Mouse (Mus musculus) layer of hippocampus, adult 2 months (tissue): ENCODE results near the gene Eef2. TPM values are rescaled to one million over a fixed set of nuclear protein-coding genes. Genes with fewer than 3 reads are reported as not detected.
"Not testable (repeated sequence)": the region's sequence is repeated elsewhere in the genome, so short reads cannot be mapped to it uniquely, and the experiment has no call there.

Experiments
- DNase-seq, 2 experiments: peaks; one replicate each; pipeline ENCODE4 v3.0.0; 2022; ENCODE audit warnings: low spot score in 2 of 2
- H3K27ac ChIP-seq: fragments of 200-600 bp; 2 replicates; pipeline ENCODE4 v1.8.1; 2022
- H3K4me3 ChIP-seq: fragments of 200-600 bp; 2 replicates; pipeline ENCODE4 v1.8.1; 2022; ENCODE audit warnings: mild to moderate bottlenecking
- CTCF ChIP-seq: fragments of 200-600 bp; conservative IDR thresholded peaks from 2 replicates; pipeline ENCODE4 v1.8.1; 2022; ENCODE audit warnings: antibody characterized with exemption, mild to moderate bottlenecking, moderate library complexity
- total RNA-seq, 2 experiments: library from RNA; stranded (reverse); gene quantifications; 2 replicates each; pipeline ENCODE4 v1.2.3; 2021

Eef2 gene
- total RNA-seq, 2 experiments from 2014 or later: 907 to 909 TPM

DNA sequence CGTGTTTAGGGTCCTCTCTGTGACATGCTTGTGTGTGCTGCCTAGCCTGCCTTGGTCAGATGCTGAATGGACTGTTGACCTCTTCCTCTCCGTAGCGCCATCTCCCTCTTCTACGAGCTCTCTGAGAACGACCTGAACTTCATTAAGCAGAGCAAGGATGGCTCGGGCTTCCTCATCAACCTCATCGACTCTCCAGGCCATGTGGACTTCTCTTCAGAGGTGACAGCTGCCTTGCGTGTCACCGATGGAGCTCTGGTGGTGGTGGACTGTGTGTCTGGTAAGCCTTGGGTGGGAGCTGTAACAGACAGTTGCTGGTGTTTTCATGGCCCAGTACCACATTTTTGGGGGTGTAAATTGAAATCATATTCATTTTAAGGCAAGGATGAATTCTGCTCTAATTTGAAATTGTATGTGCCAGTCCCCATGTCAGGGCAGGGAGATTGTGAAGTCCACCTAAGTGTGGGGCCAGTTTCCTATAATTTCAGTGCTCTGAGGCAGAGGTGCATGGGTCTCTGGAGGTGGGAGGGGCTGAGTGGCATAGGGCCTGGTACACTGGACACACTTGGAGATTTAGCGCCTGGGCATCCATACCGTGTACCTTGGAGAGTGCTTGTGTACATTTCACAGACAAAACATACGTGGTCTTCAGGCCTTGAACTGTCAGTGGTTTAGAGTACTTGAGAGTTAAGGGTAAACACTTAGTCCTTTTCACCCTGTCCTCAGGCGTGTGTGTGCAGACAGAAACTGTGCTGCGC is 1.7 kb downstream of the Eef2 start:
- TF ChIP-seq CTCF: no peak
- peak overlapping the region; percentile 86 for H3K4me3 ChIP-seq
- DNase-seq: no peak
- H3K27ac ChIP-seq: peak overlapping the region; percentile 97

DNA sequence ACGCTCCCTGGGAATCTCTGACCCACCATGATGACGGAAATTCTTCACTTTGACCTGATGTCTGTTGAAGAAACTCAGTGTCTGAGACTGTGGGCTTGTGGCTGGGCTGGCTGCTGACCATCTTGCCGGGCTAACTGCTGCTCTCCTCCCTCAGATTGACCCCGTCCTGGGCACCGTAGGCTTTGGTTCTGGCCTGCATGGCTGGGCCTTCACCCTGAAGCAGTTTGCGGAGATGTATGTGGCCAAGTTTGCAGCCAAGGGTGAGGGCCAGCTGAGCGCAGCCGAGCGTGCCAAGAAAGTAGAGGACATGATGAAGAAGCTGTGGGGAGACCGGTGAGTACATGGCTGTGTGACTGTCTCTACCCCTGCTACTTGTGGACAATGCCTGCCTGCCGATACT is 2.5 kb downstream of the Eef2 start:
- TF ChIP-seq CTCF: no peak
- Histone ChIP-seq H3K27ac (no peak overlapping the region), H3K4me3 (no peak overlapping the region)

DNA sequence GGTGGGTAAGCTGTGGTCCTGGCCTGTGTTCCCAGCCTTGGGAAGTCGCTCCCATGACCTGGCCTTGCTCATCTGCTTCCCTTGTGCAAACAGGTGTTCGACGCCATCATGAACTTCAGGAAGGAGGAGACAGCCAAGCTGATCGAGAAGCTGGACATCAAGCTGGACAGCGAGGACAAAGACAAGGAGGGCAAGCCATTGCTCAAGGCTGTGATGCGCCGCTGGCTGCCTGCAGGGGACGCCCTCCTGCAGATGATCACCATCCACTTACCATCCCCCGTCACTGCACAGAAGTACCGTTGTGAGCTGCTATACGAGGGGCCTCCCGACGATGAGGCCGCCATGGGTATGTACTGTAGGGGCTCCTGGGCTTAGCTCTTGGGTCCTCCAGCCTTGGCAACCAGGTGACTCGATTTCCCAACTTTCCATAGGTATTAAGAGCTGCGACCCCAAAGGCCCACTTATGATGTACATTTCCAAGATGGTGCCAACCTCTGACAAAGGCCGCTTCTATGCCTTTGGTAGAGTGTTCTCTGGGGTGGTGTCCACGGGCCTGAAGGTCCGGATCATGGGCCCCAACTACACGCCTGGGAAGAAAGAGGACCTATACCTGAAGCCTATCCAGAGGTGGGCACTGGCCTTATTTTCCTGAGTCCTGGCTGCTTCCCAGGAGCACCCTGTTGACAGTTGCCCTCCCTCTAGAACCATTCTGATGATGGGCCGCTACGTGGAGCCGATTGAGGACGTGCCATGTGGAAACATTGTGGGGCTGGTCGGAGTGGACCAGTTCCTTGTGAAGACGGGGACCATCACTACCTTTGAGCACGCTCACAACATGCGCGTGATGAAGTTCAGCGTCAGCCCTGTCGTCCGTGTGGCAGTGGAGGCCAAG is 3.3 kb downstream of the Eef2 start:
- Histone ChIP-seq H3K27ac (no peak overlapping the region), H3K4me3 (no peak overlapping the region)
- TF ChIP-seq CTCF: peak; percentile 27; the same call in 1 of the 2 replicates
- no peak for DNase-seq

More for the DNA sequence above, 2.5 kb downstream of the Eef2 start:
- DNase-seq: no peak

GRCm38 (mm10) chr10:81180946-81181345 is 4.5 kb downstream of the Eef2 start:
- H3K27ac ChIP-seq: no peak overlapping the region
- TF ChIP-seq CTCF: no peak
- no peak for DNase-seq
- no peak overlapping the region for H3K4me3 ChIP-seq

GRCm38 (mm10) chr10:81181860-81182259 is 5.4 kb downstream of the Eef2 start:
- not testable (repeated sequence) for H3K27ac ChIP-seq, DNase-seq, H3K4me3 ChIP-seq

GRCm38 (mm10) chr10:81182336-81183333 is 6.2 kb downstream of the Eef2 start, which contains the start of gene Dapk3:
Dapk3 (plus strand) TSS chr10:81183005.
- TF ChIP-seq CTCF: no peak
- peak; percentile 96 to 99 for DNase-seq
- Histone ChIP-seq H3K4me3 (peak within 1 kb of the TSS; percentile 80), H3K27ac (peak within 1 kb of the TSS; percentile 94)

- Histone ChIP-seq H3K4me3 (peak within 1 kb of the TSS; percentile 80), H3K27ac (peak within 1 kb of the TSS; percentile 94)
- no peak for TF ChIP-seq CTCF
- DNase-seq: no peak
Measured at GRCm38 (mm10) chr10:81183805-81184204, 7.4 kb downstream of the Eef2 start, which contains the start of gene 4930442H23Rik. 4930442H23Rik (minus strand) TSS chr10:81183849.

- no peak overlapping the region for H3K4me3 ChIP-seq
- DNase-seq: no peak
- no peak for TF ChIP-seq CTCF
Measured at GRCm38 (mm10) chr10:81184765-81185164, 8.3 kb downstream of the Eef2 start.

DNA sequence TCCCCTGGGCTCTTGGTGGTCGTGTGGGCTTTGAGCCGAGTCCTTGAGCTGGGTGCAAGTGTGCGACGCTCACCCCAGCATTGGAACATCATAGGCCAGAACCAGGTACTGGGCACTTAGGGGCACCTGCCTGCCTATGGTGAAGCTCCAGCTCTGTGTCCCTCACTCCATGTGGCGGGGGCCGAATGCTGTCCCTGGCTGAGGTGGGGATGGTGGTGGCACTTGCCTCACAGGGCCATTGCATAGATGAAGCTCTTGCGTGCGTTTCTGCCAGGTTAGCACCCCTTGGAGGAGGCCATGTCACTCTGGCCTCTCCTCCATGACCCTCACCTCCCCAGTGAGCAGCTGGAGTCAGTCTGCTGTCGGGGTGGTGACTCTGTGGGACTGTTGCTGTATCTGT is 10.7 kb downstream of the Eef2 start:
- H3K27ac ChIP-seq: no peak overlapping the region
- DNase-seq: no peak
- no peak for TF ChIP-seq CTCF
- no peak overlapping the region for H3K4me3 ChIP-seq

More at GRCm38 (mm10) chr10:81184765-81185164, 8.3 kb downstream of the Eef2 start:
- no peak overlapping the region for H3K27ac ChIP-seq

- TF ChIP-seq CTCF: no peak
- Histone ChIP-seq H3K27ac (no peak overlapping the region), H3K4me3 (no peak overlapping the region)
- DNase-seq: no peak
Measured at GRCm38 (mm10) chr10:81189821-81190220, 13.4 kb downstream of the Eef2 start.

DNA sequence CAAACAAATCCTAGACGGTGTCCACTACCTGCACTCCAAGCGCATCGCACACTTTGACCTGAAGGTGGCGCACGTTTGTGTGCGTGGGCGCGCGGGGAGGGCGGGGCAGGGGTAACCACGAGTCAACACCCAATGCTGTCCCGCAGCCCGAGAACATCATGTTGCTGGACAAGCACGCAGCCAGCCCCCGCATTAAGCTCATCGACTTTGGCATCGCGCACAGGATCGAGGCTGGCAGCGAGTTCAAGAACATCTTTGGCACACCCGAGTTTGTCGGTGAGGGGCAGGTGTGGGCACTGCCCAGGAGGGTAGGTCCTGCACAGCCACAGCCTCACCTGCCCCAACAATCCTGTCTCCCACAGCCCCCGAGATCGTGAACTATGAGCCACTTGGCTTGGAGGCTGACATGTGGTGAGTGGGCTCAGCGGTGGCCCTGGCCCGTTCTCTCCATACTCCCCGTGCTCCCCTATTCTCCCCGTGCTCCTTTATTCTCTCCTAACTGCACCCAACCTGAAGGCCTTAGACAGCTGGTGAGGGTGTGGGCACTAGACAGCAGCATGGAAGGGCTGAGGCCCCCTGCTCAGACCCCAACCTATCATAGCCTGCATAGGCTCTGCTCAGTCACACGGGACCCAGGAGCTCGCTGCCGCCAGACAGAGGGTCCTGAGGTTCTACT is 13.9 kb downstream of the Eef2 start:
- TF ChIP-seq CTCF: peak; percentile 66
- H3K27ac ChIP-seq: peak overlapping the region; percentile 5; the same call in 1 of the 2 replicates
- no peak for DNase-seq
- H3K4me3 ChIP-seq: no peak overlapping the region

- DNase-seq: no peak
- peak; percentile 55 for TF ChIP-seq CTCF
- H3K27ac ChIP-seq: peak overlapping the region; percentile 98; the same call in 1 of the 2 replicates
- H3K4me3 ChIP-seq: no peak overlapping the region
Measured at GRCm38 (mm10) chr10:81190912-81191321, 14.5 kb downstream of the Eef2 start.
